Mouse (Mus musculus): ENCODE results near the gene C1qa.

GRCm38 (mm10) chr4:136848565-136848964 lies 50.0 kb downstream of the C1qa start:
- TF ChIP-seq GATA1 (IDR thresholded peaks at IDR 0.05; ENCODE audit: borderline replicate concordance, low read length), result no peak
- TF ChIP-seq FLI1 (IDR thresholded peaks at IDR 0.05; ENCODE audit: low read length), result no peak

All from megakaryocyte, embryonic 14.5 days (primary cell).